Mouse (Mus musculus): ENCODE results near the gene Gm10192. TPM values are rescaled to one million over a fixed set of nuclear protein-coding genes. Genes with fewer than 3 reads are reported as not detected.
"Not testable (repeated sequence)": the region's sequence is repeated elsewhere in the genome, so short reads cannot be mapped to it uniquely, and the experiment has no call there.

Gene Gm10192
- polyA plus RNA-seq (2012; rRNA removed) = not detected in 2 replicates

GRCm38 (mm10) chr4:97183066-97183465 lies at the start of gene Gm10192:
Gm10192 (minus strand) TSS chr4:97183166.
- DNase-seq; H3K27ac ChIP-seq (ENCODE audit: insufficient read depth, low read depth, low read length); H3K4me3 ChIP-seq (ENCODE audit: insufficient read depth, low read depth, low read length): not testable (repeated sequence)

GRCm38 (mm10) chr4:97230411-97231104 lies 47.6 kb upstream of the Gm10192 start:
- Histone ChIP-seq H3K36me3 (ENCODE audit: control insufficient read depth, insufficient read depth, low read length) (no peaks in the 10 kb centered on the region), H3K27me3 (replicated peaks; ENCODE audit: control insufficient read depth, insufficient read depth, low read length) (no peaks in the 10 kb centered on the region), H3K27ac (ENCODE audit: insufficient read depth, low read depth, low read length) (no peak overlapping the region), H3K4me1 (ENCODE audit: control insufficient read depth, insufficient read depth, low read length) (no peaks in the 10 kb centered on the region), H3K4me3 (ENCODE audit: insufficient read depth, low read depth, low read length) (no peak overlapping the region)
- TF ChIP-seq POLR2A (IDR thresholded peaks at IDR 0.05; ENCODE audit: low read depth, low read length) = no peak
- TF ChIP-seq CTCF (conservative IDR thresholded peaks at IDR 0.05; ENCODE audit: insufficient read depth, insufficient read length, low read depth, low read length) = no peak
- DNase-seq = no peak
- 42% methylated on average over 5 of the region's 5 CpGs for WGBS

More at GRCm38 (mm10) chr4:97183066-97183465, at the start of gene Gm10192:
- H3K4me1 ChIP-seq (ENCODE audit: control insufficient read depth, insufficient read depth, low read length); H3K36me3 ChIP-seq (ENCODE audit: control insufficient read depth, insufficient read depth, low read length); H3K27me3 ChIP-seq (replicated peaks; ENCODE audit: control insufficient read depth, insufficient read depth, low read length): not testable (repeated sequence)

- H3K36me3 ChIP-seq (ENCODE audit: control insufficient read depth, insufficient read depth, low read length) = no peaks in the 10 kb centered on the region
- TF ChIP-seq CTCF (conservative IDR thresholded peaks at IDR 0.05; ENCODE audit: insufficient read depth, insufficient read length, low read depth, low read length) (no peak), POLR2A (IDR thresholded peaks at IDR 0.05; ENCODE audit: low read depth, low read length) (no peak)
- no peak for DNase-seq
- 91% methylated on average over 2 of the region's 2 CpGs for WGBS
- no peaks in the 10 kb centered on the region for H3K27me3 ChIP-seq (replicated peaks; ENCODE audit: control insufficient read depth, insufficient read depth, low read length)
- H3K4me1 ChIP-seq (ENCODE audit: control insufficient read depth, insufficient read depth, low read length) = no peaks in the 10 kb centered on the region
- H3K4me3 ChIP-seq (ENCODE audit: insufficient read depth, low read depth, low read length) = no peak overlapping the region
- no peak overlapping the region for H3K27ac ChIP-seq (ENCODE audit: insufficient read depth, low read depth, low read length)
These were observed 36.7 kb upstream of the Gm10192 start for GRCm38 (mm10) chr4:97219701-97220100.

- Histone ChIP-seq H3K36me3 (ENCODE audit: control insufficient read depth, insufficient read depth, low read length) (no peaks in the 10 kb centered on the region), H3K4me3 (ENCODE audit: insufficient read depth, low read depth, low read length) (no peak overlapping the region), H3K4me1 (ENCODE audit: control insufficient read depth, insufficient read depth, low read length) (no peaks in the 10 kb centered on the region), H3K27ac (ENCODE audit: insufficient read depth, low read depth, low read length) (no peak overlapping the region), H3K27me3 (replicated peaks; ENCODE audit: control insufficient read depth, insufficient read depth, low read length) (no peaks in the 10 kb centered on the region)
- TF ChIP-seq POLR2A (IDR thresholded peaks at IDR 0.05; ENCODE audit: low read depth, low read length) = no peak
- TF ChIP-seq CTCF (conservative IDR thresholded peaks at IDR 0.05; ENCODE audit: insufficient read depth, insufficient read length, low read depth, low read length) = no peak
- 74% methylated on average over 1 of the region's 1 CpGs for WGBS
- DNase-seq = no peak
These were observed 34.9 kb upstream of the Gm10192 start for GRCm38 (mm10) chr4:97217906-97218305.

GRCm38 (mm10) chr4:97212514-97212913 lies 29.5 kb upstream of the Gm10192 start:
- Histone ChIP-seq H3K4me1 (ENCODE audit: control insufficient read depth, insufficient read depth, low read length) (no peaks in the 10 kb centered on the region), H3K4me3 (ENCODE audit: insufficient read depth, low read depth, low read length) (no peak overlapping the region), H3K27ac (ENCODE audit: insufficient read depth, low read depth, low read length) (no peak overlapping the region), H3K36me3 (ENCODE audit: control insufficient read depth, insufficient read depth, low read length) (no peaks in the 10 kb centered on the region), H3K27me3 (replicated peaks; ENCODE audit: control insufficient read depth, insufficient read depth, low read length) (no peaks in the 10 kb centered on the region)
- no peak for DNase-seq
- TF ChIP-seq POLR2A (IDR thresholded peaks at IDR 0.05; ENCODE audit: low read depth, low read length) (no peak), CTCF (conservative IDR thresholded peaks at IDR 0.05; ENCODE audit: insufficient read depth, insufficient read length, low read depth, low read length) (no peak)

GRCm38 (mm10) chr4:97202986-97203385 lies 20.0 kb upstream of the Gm10192 start:
- not testable (repeated sequence) for H3K36me3 ChIP-seq (ENCODE audit: control insufficient read depth, insufficient read depth, low read length); H3K4me1 ChIP-seq (ENCODE audit: control insufficient read depth, insufficient read depth, low read length); H3K4me3 ChIP-seq (ENCODE audit: insufficient read depth, low read depth, low read length); H3K27me3 ChIP-seq (replicated peaks; ENCODE audit: control insufficient read depth, insufficient read depth, low read length); H3K27ac ChIP-seq (ENCODE audit: insufficient read depth, low read depth, low read length); DNase-seq
- 84% methylated on average over 2 of the region's 2 CpGs for WGBS

- DNase-seq = peak; percentile 6
- H3K27ac ChIP-seq (ENCODE audit: insufficient read depth, low read depth, low read length) = no peak overlapping the region
- H3K4me1 ChIP-seq (ENCODE audit: control insufficient read depth, insufficient read depth, low read length) = no peaks in the 10 kb centered on the region
- H3K27me3 ChIP-seq (replicated peaks; ENCODE audit: control insufficient read depth, insufficient read depth, low read length) = no peaks in the 10 kb centered on the region
- H3K36me3 ChIP-seq (ENCODE audit: control insufficient read depth, insufficient read depth, low read length) = no peaks in the 10 kb centered on the region
- H3K4me3 ChIP-seq (ENCODE audit: insufficient read depth, low read depth, low read length) = no peak overlapping the region
- TF ChIP-seq POLR2A (IDR thresholded peaks at IDR 0.05; ENCODE audit: low read depth, low read length) = no peak
- no peak for TF ChIP-seq CTCF (conservative IDR thresholded peaks at IDR 0.05; ENCODE audit: insufficient read depth, insufficient read length, low read depth, low read length)
- WGBS = 48% methylated on average over 4 of the region's 4 CpGs
These were observed 10.2 kb upstream of the Gm10192 start for GRCm38 (mm10) chr4:97193176-97193575.

GRCm38 (mm10) chr4:97192601-97193000 lies 9.6 kb upstream of the Gm10192 start:
- whole genome bisulfite sequencing = 85% methylated on average over 2 of the region's 2 CpGs

More at GRCm38 (mm10) chr4:97192601-97193000, 9.6 kb upstream of the Gm10192 start:
- Histone ChIP-seq H3K4me1 (ENCODE audit: control insufficient read depth, insufficient read depth, low read length) (no peaks in the 10 kb centered on the region), H3K27me3 (replicated peaks; ENCODE audit: control insufficient read depth, insufficient read depth, low read length) (no peaks in the 10 kb centered on the region), H3K27ac (ENCODE audit: insufficient read depth, low read depth, low read length) (no peak overlapping the region), H3K36me3 (ENCODE audit: control insufficient read depth, insufficient read depth, low read length) (no peaks in the 10 kb centered on the region), H3K4me3 (ENCODE audit: insufficient read depth, low read depth, low read length) (no peak overlapping the region)
- no peak for DNase-seq
- no peak for TF ChIP-seq POLR2A (IDR thresholded peaks at IDR 0.05; ENCODE audit: low read depth, low read length)
- no peak for TF ChIP-seq CTCF (conservative IDR thresholded peaks at IDR 0.05; ENCODE audit: insufficient read depth, insufficient read length, low read depth, low read length)

All from kidney, adult 2 months (tissue).